Mouse (Mus musculus) testis, adult 2 months (tissue): ENCODE measurements around the gene Kremen2.

ENCODE experiments used
- CTCF ChIP-seq: fragments of 200-500 bp; IDR thresholded peaks from 2 replicates; pipeline ENCODE4 v1.5.1; 2012; ENCODE audit warnings: low read depth, mild to moderate bottlenecking, inconsistent platforms, low read length, moderate library complexity; ENCODE audit not compliant: control insufficient read depth, insufficient read depth, insufficient replicate concordance
- POLR2A ChIP-seq: fragments of 200-500 bp; IDR thresholded peaks from 2 replicates; pipeline ENCODE4 v1.6.1; 2012; ENCODE audit warnings: low read depth, mild to moderate bottlenecking, inconsistent platforms, low read length, moderate library complexity; ENCODE audit not compliant: control insufficient read depth

DNA sequence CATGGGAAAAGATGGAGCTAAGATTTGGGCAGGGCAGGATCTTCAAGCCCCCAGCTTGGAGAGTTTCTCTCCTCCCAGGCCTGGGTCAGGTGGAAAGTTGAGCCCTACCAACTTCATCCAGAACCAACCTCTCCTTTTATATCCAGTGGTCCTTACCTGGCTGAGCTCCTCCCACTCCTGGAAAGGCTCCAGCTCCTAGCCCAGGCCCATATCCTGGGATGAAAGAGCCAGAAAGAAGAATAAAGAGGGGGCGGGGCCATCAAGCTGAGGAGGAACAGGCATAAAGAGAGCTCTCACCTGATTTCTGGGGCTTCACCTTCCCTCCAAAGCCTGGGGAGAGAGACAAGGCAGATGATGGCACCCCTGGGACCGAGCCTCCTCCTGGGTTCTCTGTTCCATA, 28.6 kb downstream of the Kremen2 start:
- TF ChIP-seq POLR2A: no peak
- no peak for TF ChIP-seq CTCF
